Mouse (Mus musculus) lung, adult 2 months (tissue): ENCODE results near the gene Aldh3b2.

ENCODE experiments used
- CTCF ChIP-seq: fragments of 200-500 bp; IDR thresholded peaks from 2 replicates; pipeline ENCODE4 v1.5.1; 2011; ENCODE audit warnings: mild to moderate bottlenecking, low read length, control low read depth; ENCODE audit not compliant: insufficient read depth
- POLR2A ChIP-seq: fragments of 200-500 bp; IDR thresholded peaks from 2 replicates; pipeline ENCODE4 v1.6.1; 2011; ENCODE audit warnings: low read depth, mild to moderate bottlenecking, control low read depth, low read length, borderline replicate concordance; ENCODE audit errors: extremely low read depth

DNA sequence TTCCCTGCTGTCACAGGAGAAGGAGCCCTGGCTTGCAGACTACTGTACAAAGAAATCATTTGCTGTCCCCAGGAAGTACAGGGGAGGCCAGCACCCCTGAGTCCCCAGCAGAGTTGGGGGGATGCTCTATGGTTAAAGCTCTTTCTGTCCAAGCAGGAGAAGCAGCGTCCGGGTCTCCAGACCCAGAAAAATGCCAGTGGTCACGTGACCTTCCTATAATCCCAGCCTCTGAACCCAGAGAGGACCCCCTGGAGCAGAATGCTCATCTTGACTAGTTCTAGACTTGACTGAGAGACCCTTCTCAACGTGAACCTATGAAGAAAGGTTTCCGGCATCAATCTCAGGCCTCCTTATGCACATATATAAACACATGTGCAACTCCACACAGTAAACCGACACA lies 46.3 kb upstream of the Aldh3b2 start:
- no peak for TF ChIP-seq CTCF
- TF ChIP-seq POLR2A: no peak
